Mouse (Mus musculus): ENCODE data around the gene Papss2.
A peak's percentile ranks its signal among the peaks of the same experiment; 100 is the strongest.

Papss2 gene

GRCm38 (mm10) chr19:32599436-32599835 is 3.8 kb downstream of the Papss2 start:
- no peak for DNase-seq (ENCODE audit: low spot score in 2 of 2)

GRCm38 (mm10) chr19:32601033-32601770 is 5.6 kb downstream of the Papss2 start:
- no peak for DNase-seq (ENCODE audit: low spot score in 2 of 2)

- no peak for DNase-seq (ENCODE audit: low spot score in 2 of 2)
Observed at GRCm38 (mm10) chr19:32603466-32603865, 7.9 kb downstream of the Papss2 start.

GRCm38 (mm10) chr19:32604127-32604526 is 8.5 kb downstream of the Papss2 start:
- DNase-seq (ENCODE audit: low spot score in 2 of 2): no peak

GRCm38 (mm10) chr19:32604563-32605252 is 9.1 kb downstream of the Papss2 start:
- no peak for DNase-seq (ENCODE audit: low spot score in 2 of 2)

GRCm38 (mm10) chr19:32606227-32606827 is 10.7 kb downstream of the Papss2 start:
- DNase-seq (ENCODE audit: low spot score in 2 of 2): no peak

GRCm38 (mm10) chr19:32607036-32607435 is 11.4 kb downstream of the Papss2 start:
- no peak for DNase-seq (ENCODE audit: low spot score in 2 of 2)

GRCm38 (mm10) chr19:32611386-32612092 is 15.9 kb downstream of the Papss2 start:
- no peak for DNase-seq (ENCODE audit: low spot score in 2 of 2)

GRCm38 (mm10) chr19:32614046-32614771 is 18.6 kb downstream of the Papss2 start:
- no peak for DNase-seq (ENCODE audit: low spot score in 2 of 2)

GRCm38 (mm10) chr19:32614772-32615099 is 19.1 kb downstream of the Papss2 start:
- no peak for DNase-seq (ENCODE audit: low spot score in 2 of 2)

- no peak for DNase-seq (ENCODE audit: low spot score in 2 of 2)
Observed at GRCm38 (mm10) chr19:32616646-32617045, 21.1 kb downstream of the Papss2 start.

GRCm38 (mm10) chr19:32619739-32620138 is 24.1 kb downstream of the Papss2 start:
- DNase-seq (ENCODE audit: low spot score in 2 of 2): no peak

- DNase-seq (ENCODE audit: low spot score in 2 of 2): peak; percentile 49 to 59
Observed at GRCm38 (mm10) chr19:32620859-32621445, 25.4 kb downstream of the Papss2 start.

GRCm38 (mm10) chr19:32622142-32622541 is 26.6 kb downstream of the Papss2 start:
- no peak for DNase-seq (ENCODE audit: low spot score in 2 of 2)

- peak; percentile 8 to 13 for DNase-seq (ENCODE audit: low spot score in 2 of 2)
Observed at GRCm38 (mm10) chr19:32626768-32627331, 31.3 kb downstream of the Papss2 start.

- no peak for DNase-seq (ENCODE audit: low spot score in 2 of 2)
Observed at GRCm38 (mm10) chr19:32627631-32628030, 32.0 kb downstream of the Papss2 start.

- no peak for DNase-seq (ENCODE audit: low spot score in 2 of 2)
Observed at GRCm38 (mm10) chr19:32628572-32629132, 33.1 kb downstream of the Papss2 start.

- DNase-seq (ENCODE audit: low spot score in 2 of 2): no peak
Observed at GRCm38 (mm10) chr19:32634916-32635315, 39.3 kb downstream of the Papss2 start.

GRCm38 (mm10) chr19:32637357-32638275 is 42.0 kb downstream of the Papss2 start:
- DNase-seq (ENCODE audit: low spot score in 2 of 2): no peak
